Mouse (Mus musculus): ENCODE measurements around the gene Lrp10. TPM values are rescaled to one million over a fixed set of nuclear protein-coding genes. Genes with fewer than 3 reads are reported as not detected.

Gene Lrp10
- polyA plus RNA-seq, 1 experiment from 2014 or later: 108 TPM

- no peak for ATAC-seq
- WGBS: 82% methylated on average over 5 of the region's 5 CpGs
- peaks cover 4% of the 10 kb centered on the region for H3K36me3 ChIP-seq (ENCODE audit: control insufficient read depth, insufficient read depth)
- TF ChIP-seq CTCF (IDR thresholded peaks at IDR 0.05; ENCODE audit: low read depth): no peak
- H3K9me3 ChIP-seq (ENCODE audit: control insufficient read depth): no peaks in the 10 kb centered on the region
- no peak overlapping the region for H3K4me2 ChIP-seq (replicated peaks; ENCODE audit: low read depth)
- H3K4me1 ChIP-seq (replicated peaks; ENCODE audit: control insufficient read depth, insufficient read depth, low read length): peaks cover 5% of the 10 kb centered on the region; the same call in 1 of the 2 replicates
- no peaks in the 10 kb centered on the region for H3K27me3 ChIP-seq (replicated peaks; ENCODE audit: control insufficient read depth, insufficient read depth, low read length)
- H3K27ac ChIP-seq (ENCODE audit: low read depth, low read length): no peak overlapping the region
- H3K9ac ChIP-seq (ENCODE audit: low read depth, low read length): no peak overlapping the region
- H3K4me3 ChIP-seq (ENCODE audit: low read depth, low read length): no peak overlapping the region
These were observed 35.5 kb upstream of the Lrp10 start for GRCm38 (mm10) chr14:54428421-54428820.

GRCm38 (mm10) chr14:54429332-54430093 lies 34.4 kb upstream of the Lrp10 start:
- no peak overlapping the region; the same call in 1 of the 2 replicates for H3K27ac ChIP-seq (ENCODE audit: low read depth, low read length)
- peaks cover 5% of the 10 kb centered on the region for H3K4me1 ChIP-seq (replicated peaks; ENCODE audit: control insufficient read depth, insufficient read depth, low read length)
- no peak overlapping the region for H3K4me3 ChIP-seq (ENCODE audit: low read depth, low read length)
- H3K9me3 ChIP-seq (ENCODE audit: control insufficient read depth): no peaks in the 10 kb centered on the region
- H3K27me3 ChIP-seq (replicated peaks; ENCODE audit: control insufficient read depth, insufficient read depth, low read length): no peaks in the 10 kb centered on the region
- H3K9ac ChIP-seq (ENCODE audit: low read depth, low read length): no peak overlapping the region
- 0 out of 2 replicates have a peak overlapping the region, but pooled peaks have one; percentile 94 for H3K4me2 ChIP-seq (replicated peaks; ENCODE audit: low read depth)
- peaks cover 4% of the 10 kb centered on the region for H3K36me3 ChIP-seq (ENCODE audit: control insufficient read depth, insufficient read depth)
- no peak for ATAC-seq
- 58% methylated on average over 7 of the region's 7 CpGs for WGBS
- no peak for TF ChIP-seq CTCF (IDR thresholded peaks at IDR 0.05; ENCODE audit: low read depth)

GRCm38 (mm10) chr14:54430406-54431145 lies 33.4 kb upstream of the Lrp10 start:
- peaks cover 6% of the 10 kb centered on the region for H3K4me1 ChIP-seq (replicated peaks; ENCODE audit: control insufficient read depth, insufficient read depth, low read length)
- ATAC-seq: no peak
- 6% methylated on average over 18 of the region's 18 CpGs for WGBS

GRCm38 (mm10) chr14:54431334-54432077 lies 32.4 kb upstream of the Lrp10 start, which contains the start of gene Mmp14:
Gene Mmp14, plus strand, starts transcription at chr14:54431612.
- no peaks in the 10 kb centered on the region for H3K9me3 ChIP-seq (ENCODE audit: control insufficient read depth)
- peaks cover 14% of the 10 kb centered on the region for H3K36me3 ChIP-seq (ENCODE audit: control insufficient read depth, insufficient read depth)
- H3K27me3 ChIP-seq (replicated peaks; ENCODE audit: control insufficient read depth, insufficient read depth, low read length): no peaks in the 10 kb centered on the region
- no peak for ATAC-seq
- H3K4me3 ChIP-seq (ENCODE audit: low read depth, low read length): peak within 1 kb of the TSS; percentile 85
- peaks cover 6% of the 10 kb centered on the region for H3K4me1 ChIP-seq (replicated peaks; ENCODE audit: control insufficient read depth, insufficient read depth, low read length)
- H3K27ac ChIP-seq (ENCODE audit: low read depth, low read length): peak within 1 kb of the TSS; percentile 92
- peak; percentile 61 for TF ChIP-seq CTCF (IDR thresholded peaks at IDR 0.05; ENCODE audit: low read depth)
- peak within 1 kb of the TSS; percentile 91 for H3K9ac ChIP-seq (ENCODE audit: low read depth, low read length)
- H3K4me2 ChIP-seq (replicated peaks; ENCODE audit: low read depth): peak within 1 kb of the TSS; percentile 94
- WGBS: 1% methylated on average over 47 of the region's 49 CpGs

More at GRCm38 (mm10) chr14:54430406-54431145, 33.4 kb upstream of the Lrp10 start:
- Histone ChIP-seq H3K36me3 (ENCODE audit: control insufficient read depth, insufficient read depth) (peaks cover 4% of the 10 kb centered on the region), H3K27ac (ENCODE audit: low read depth, low read length) (peak overlapping the region; percentile 92), H3K9ac (ENCODE audit: low read depth, low read length) (peak overlapping the region; percentile 91), H3K4me3 (ENCODE audit: low read depth, low read length) (peak overlapping the region; percentile 85), H3K4me2 (replicated peaks; ENCODE audit: low read depth) (peak overlapping the region; percentile 94), H3K27me3 (replicated peaks; ENCODE audit: control insufficient read depth, insufficient read depth, low read length) (no peaks in the 10 kb centered on the region), H3K9me3 (ENCODE audit: control insufficient read depth) (no peaks in the 10 kb centered on the region)
- TF ChIP-seq CTCF (IDR thresholded peaks at IDR 0.05; ENCODE audit: low read depth): no peak

GRCm38 (mm10) chr14:54432078-54432836 lies 31.7 kb upstream of the Lrp10 start:
- 3% methylated on average over 54 of the region's 54 CpGs for WGBS

More at GRCm38 (mm10) chr14:54432078-54432836, 31.7 kb upstream of the Lrp10 start:
- Histone ChIP-seq H3K4me2 (replicated peaks; ENCODE audit: low read depth) (peak overlapping the region; percentile 94), H3K27me3 (replicated peaks; ENCODE audit: control insufficient read depth, insufficient read depth, low read length) (no peaks in the 10 kb centered on the region), H3K9ac (ENCODE audit: low read depth, low read length) (peak overlapping the region; percentile 91), H3K36me3 (ENCODE audit: control insufficient read depth, insufficient read depth) (peaks cover 16% of the 10 kb centered on the region), H3K27ac (ENCODE audit: low read depth, low read length) (peak overlapping the region; percentile 92), H3K4me3 (ENCODE audit: low read depth, low read length) (peak overlapping the region; percentile 85), H3K9me3 (ENCODE audit: control insufficient read depth) (no peaks in the 10 kb centered on the region), H3K4me1 (replicated peaks; ENCODE audit: control insufficient read depth, insufficient read depth, low read length) (peaks cover 6% of the 10 kb centered on the region)
- TF ChIP-seq CTCF (IDR thresholded peaks at IDR 0.05; ENCODE audit: low read depth): peak; percentile 45; the same call in 1 of the 2 replicates
- peak; percentile 19 for ATAC-seq

Data from intestine, postnatal 0 days (tissue).